Mouse (Mus musculus) hindbrain, embryonic 13.5 days (tissue): ENCODE results near the gene Hoxc8. TPM values are rescaled to one million over a fixed set of nuclear protein-coding genes. Genes with fewer than 3 reads are reported as not detected.

Experiments used
- ATAC-seq: fragments of 200-750 bp; cut with Nextera tagmentation; 2 replicates; pipeline ENCODE4 v1.8.0; 2017; ENCODE audit warnings: moderate TSS enrichment; ENCODE audit not compliant: low FRiP score
- H3K27ac ChIP-seq: fragments of 300-500 bp; sonication (generic); 2 replicates; pipeline ENCODE4 v1.5.1; 2015; ENCODE audit warnings: inconsistent platforms, mild to moderate bottlenecking, moderate library complexity
- H3K27me3 ChIP-seq: fragments of 300-500 bp; sonication (generic); 2 replicates; pipeline ENCODE4 v1.6.1; 2015; ENCODE audit warnings: mild to moderate bottlenecking, inconsistent platforms
- H3K36me3 ChIP-seq: fragments of 300-500 bp; sonication (generic); 2 replicates; pipeline ENCODE4 v1.6.1; 2015; ENCODE audit warnings: mild to moderate bottlenecking, inconsistent platforms
- H3K4me1 ChIP-seq: fragments of 300-500 bp; sonication (generic); replicated peaks from 2 replicates; pipeline ENCODE4 v1.6.1; 2015; ENCODE audit warnings: inconsistent platforms
- H3K4me2 ChIP-seq: fragments of 300-500 bp; sonication (generic); 2 replicates; pipeline ENCODE4 v1.6.1; 2015; ENCODE audit warnings: inconsistent platforms, mild to moderate bottlenecking, moderate library complexity
- H3K4me3 ChIP-seq: fragments of 300-500 bp; sonication (generic); 2 replicates; pipeline ENCODE4 v1.5.1; 2015; ENCODE audit warnings: mild to moderate bottlenecking, inconsistent platforms
- H3K9ac ChIP-seq: fragments of 300-500 bp; sonication (generic); 2 replicates; pipeline ENCODE4 v1.6.1; 2015; ENCODE audit warnings: mild to moderate bottlenecking, inconsistent platforms
- H3K9me3 ChIP-seq: fragments of 300-500 bp; sonication (generic); 2 replicates; pipeline ENCODE4 v1.6.1; 2016; ENCODE audit warnings: inconsistent platforms
- WGBS: fragments of 180-500 bp; shearing (Covaris S2); methylation state at CpG from one replicate; pipeline ENCODE4 v1.1.7; 2015; 5-methylcytosine and 5-hydroxymethylcytosine counted together
- polyA plus RNA-seq: library from polyadenylated mRNA; unstranded; fragments of >200 nt; fragmentation: Nextera tagmentation; extraction: Ambion mirVana; gene quantifications from 2 replicates; pipeline ENCODE4 v1.2.1, GENCODE M21; 2015

Hoxc8 gene
- polyA plus RNA-seq, 1 experiment from 2014 or later = 1.5 TPM

GRCm38 (mm10) chr15:102996548-102996947, 6.1 kb downstream of the Hoxc8 start:
- H3K9me3 ChIP-seq = no peaks in the 10 kb centered on the region
- no peaks in the 10 kb centered on the region for H3K36me3 ChIP-seq
- H3K4me3 ChIP-seq = no peak overlapping the region
- 1% methylated on average over 9 of the region's 9 CpGs for WGBS
- no peak overlapping the region for H3K9ac ChIP-seq
- H3K4me1 ChIP-seq = peaks cover 8% of the 10 kb centered on the region
- ATAC-seq = no peak
- H3K27ac ChIP-seq = no peak overlapping the region
- H3K27me3 ChIP-seq = peaks cover 97% of the 10 kb centered on the region
- no peak overlapping the region for H3K4me2 ChIP-seq

GRCm38 (mm10) chr15:102997431-102997830, 7.0 kb downstream of the Hoxc8 start:
- Histone ChIP-seq H3K4me3 (no peak overlapping the region), H3K9me3 (no peaks in the 10 kb centered on the region), H3K4me2 (no peak overlapping the region), H3K27ac (no peak overlapping the region), H3K36me3 (no peaks in the 10 kb centered on the region), H3K27me3 (peaks cover 97% of the 10 kb centered on the region), H3K9ac (no peak overlapping the region), H3K4me1 (peaks cover 8% of the 10 kb centered on the region)
- ATAC-seq = no peak
- WGBS = 1% methylated on average over 3 of the region's 3 CpGs

GRCm38 (mm10) chr15:102997939-102998355, 7.5 kb downstream of the Hoxc8 start, which contains the start of gene Hoxc6:
TSS of gene Hoxc6 (plus strand) at chr15:102998257.
- Histone ChIP-seq H3K4me3 (peak within 1 kb of the TSS; percentile 33), H3K27me3 (peaks cover 97% of the 10 kb centered on the region), H3K36me3 (no peaks in the 10 kb centered on the region), H3K4me1 (peaks cover 8% of the 10 kb centered on the region), H3K27ac (no peak within 1 kb of the TSS), H3K9me3 (no peaks in the 10 kb centered on the region), H3K4me2 (peak within 1 kb of the TSS; percentile 52), H3K9ac (no peak within 1 kb of the TSS)
- ATAC-seq = no peak
- WGBS = 1% methylated on average over 19 of the region's 19 CpGs

GRCm38 (mm10) chr15:102998608-102999182, 8.3 kb downstream of the Hoxc8 start:
- Histone ChIP-seq H3K4me1 (peaks cover 8% of the 10 kb centered on the region), H3K27ac (no peak overlapping the region), H3K36me3 (no peaks in the 10 kb centered on the region), H3K9ac (no peak overlapping the region), H3K27me3 (peaks cover 98% of the 10 kb centered on the region), H3K9me3 (no peaks in the 10 kb centered on the region), H3K4me2 (peak overlapping the region; percentile 52), H3K4me3 (peak overlapping the region; percentile 33)
- ATAC-seq = no peak
- 0% methylated on average over 19 of the region's 19 CpGs for WGBS

GRCm38 (mm10) chr15:102999183-102999831, 8.9 kb downstream of the Hoxc8 start:
- peak overlapping the region; percentile 33 for H3K4me3 ChIP-seq
- H3K9me3 ChIP-seq = no peaks in the 10 kb centered on the region
- H3K27me3 ChIP-seq = peaks cover 99% of the 10 kb centered on the region
- no peak overlapping the region for H3K27ac ChIP-seq
- WGBS = under 1% methylated on average over 33 of the region's 33 CpGs
- ATAC-seq = no peak
- peak overlapping the region; percentile 56 for H3K9ac ChIP-seq
- peak overlapping the region; percentile 52 for H3K4me2 ChIP-seq
- peaks cover 8% of the 10 kb centered on the region for H3K4me1 ChIP-seq
- H3K36me3 ChIP-seq = no peaks in the 10 kb centered on the region

- peaks cover 8% of the 10 kb centered on the region for H3K4me1 ChIP-seq
- 0 out of 2 replicates have a peak overlapping the region, but pooled peaks have one; percentile 33 for H3K4me3 ChIP-seq
- no peak overlapping the region for H3K27ac ChIP-seq
- peaks cover 99% of the 10 kb centered on the region for H3K27me3 ChIP-seq
- H3K9me3 ChIP-seq = no peaks in the 10 kb centered on the region
- ATAC-seq = no peak
- H3K36me3 ChIP-seq = no peaks in the 10 kb centered on the region
- H3K4me2 ChIP-seq = no peak overlapping the region
- no peak overlapping the region for H3K9ac ChIP-seq
- 2% methylated on average over 11 of the region's 11 CpGs for WGBS
These were observed 9.5 kb downstream of the Hoxc8 start for GRCm38 (mm10) chr15:102999955-103000354.

- Histone ChIP-seq H3K27ac (no peak overlapping the region), H3K9ac (no peak overlapping the region), H3K4me2 (no peak overlapping the region), H3K4me3 (peak overlapping the region; percentile 15; the same call in 1 of the 2 replicates), H3K36me3 (no peaks in the 10 kb centered on the region), H3K9me3 (no peaks in the 10 kb centered on the region), H3K27me3 (peaks cover 99% of the 10 kb centered on the region), H3K4me1 (peaks cover 8% of the 10 kb centered on the region)
- ATAC-seq = no peak
- 2% methylated on average over 24 of the region's 24 CpGs for WGBS
These were observed 10.1 kb downstream of the Hoxc8 start for GRCm38 (mm10) chr15:103000501-103000901.

- H3K4me1 ChIP-seq = peaks cover 8% of the 10 kb centered on the region
- no peak overlapping the region for H3K27ac ChIP-seq
- H3K9me3 ChIP-seq = no peaks in the 10 kb centered on the region
- no peak overlapping the region for H3K9ac ChIP-seq
- H3K36me3 ChIP-seq = no peaks in the 10 kb centered on the region
- ATAC-seq = no peak
- 18% methylated on average over 2 of the region's 2 CpGs for WGBS
- no peak overlapping the region for H3K4me2 ChIP-seq
- peaks cover 100% of the 10 kb centered on the region for H3K27me3 ChIP-seq
- no peak overlapping the region for H3K4me3 ChIP-seq
These were observed 11.0 kb downstream of the Hoxc8 start for GRCm38 (mm10) chr15:103001370-103001769.

- H3K9me3 ChIP-seq = no peaks in the 10 kb centered on the region
- H3K36me3 ChIP-seq = no peaks in the 10 kb centered on the region
- H3K4me3 ChIP-seq = no peak overlapping the region
- no peak for ATAC-seq
- no peak overlapping the region for H3K27ac ChIP-seq
- H3K27me3 ChIP-seq = peaks cover 100% of the 10 kb centered on the region
- no peak overlapping the region for H3K9ac ChIP-seq
- H3K4me1 ChIP-seq = peaks cover 8% of the 10 kb centered on the region
- WGBS = 5% methylated on average over 4 of the region's 4 CpGs
- no peak overlapping the region for H3K4me2 ChIP-seq
These were observed 11.7 kb downstream of the Hoxc8 start for GRCm38 (mm10) chr15:103002156-103002555.

- Histone ChIP-seq H3K9ac (no peak overlapping the region), H3K27ac (no peak overlapping the region), H3K9me3 (no peaks in the 10 kb centered on the region), H3K4me1 (peaks cover 8% of the 10 kb centered on the region), H3K36me3 (no peaks in the 10 kb centered on the region), H3K4me2 (no peak overlapping the region), H3K27me3 (peaks cover 100% of the 10 kb centered on the region), H3K4me3 (no peak overlapping the region)
- no peak for ATAC-seq
- 7% methylated on average over 13 of the region's 13 CpGs for WGBS
These were observed 12.5 kb downstream of the Hoxc8 start for GRCm38 (mm10) chr15:103002821-103003448.

GRCm38 (mm10) chr15:103005308-103005707, 14.9 kb downstream of the Hoxc8 start:
- Histone ChIP-seq H3K4me1 (no peaks in the 10 kb centered on the region), H3K27me3 (peaks cover 100% of the 10 kb centered on the region), H3K27ac (no peak overlapping the region), H3K9me3 (no peaks in the 10 kb centered on the region), H3K36me3 (no peaks in the 10 kb centered on the region), H3K9ac (no peak overlapping the region), H3K4me2 (no peak overlapping the region), H3K4me3 (no peak overlapping the region)
- WGBS = 1% methylated on average over 17 of the region's 17 CpGs
- no peak for ATAC-seq

GRCm38 (mm10) chr15:103005797-103006196, 15.4 kb downstream of the Hoxc8 start:
- no peak overlapping the region for H3K4me3 ChIP-seq
- no peak overlapping the region for H3K27ac ChIP-seq
- 3% methylated on average over 5 of the region's 5 CpGs for WGBS

More at GRCm38 (mm10) chr15:103005797-103006196, 15.4 kb downstream of the Hoxc8 start:
- Histone ChIP-seq H3K27me3 (peaks cover 100% of the 10 kb centered on the region), H3K4me1 (no peaks in the 10 kb centered on the region), H3K36me3 (no peaks in the 10 kb centered on the region), H3K9ac (no peak overlapping the region), H3K4me2 (no peak overlapping the region), H3K9me3 (no peaks in the 10 kb centered on the region)
- no peak for ATAC-seq
